Mouse (Mus musculus) hindbrain, postnatal 0 days (tissue): Measurements from ENCODE around the gene Kifc3. TPM values are rescaled to one million over a fixed set of nuclear protein-coding genes. Genes with fewer than 3 reads are reported as not detected.
A peak's percentile ranks its signal among the peaks of the same experiment; 100 is the strongest.

Experiments used
- ATAC-seq: fragments of 200-750 bp; cut with Nextera tagmentation; 2 replicates; pipeline ENCODE4 v1.8.0; 2017; ENCODE audit warnings: mild to moderate bottlenecking, moderate TSS enrichment, moderate library complexity
- DNase-seq: peaks from one replicate; pipeline ENCODE4 v3.0.0-alpha.2; 2015; ENCODE audit warnings: low spot score
- H3K27ac ChIP-seq: fragments of 300-500 bp; sonication (generic); 2 replicates; pipeline ENCODE4 v1.5.1; 2014; ENCODE audit warnings: mild to moderate bottlenecking
- H3K27me3 ChIP-seq: fragments of 300-500 bp; sonication (generic); 2 replicates; pipeline ENCODE4 v1.6.1; 2014; ENCODE audit warnings: low read length, mixed read lengths; ENCODE audit not compliant: insufficient read depth
- H3K36me3 ChIP-seq: fragments of 300-500 bp; sonication (generic); 2 replicates; pipeline ENCODE4 v1.6.1; 2014; ENCODE audit warnings: low read length, mixed read lengths; ENCODE audit not compliant: insufficient read depth
- H3K4me1 ChIP-seq: fragments of 300-500 bp; sonication (generic); 2 replicates; pipeline ENCODE4 v1.6.1; 2014; ENCODE audit warnings: antibody characterized with exemption, low read length, mixed read lengths; ENCODE audit not compliant: insufficient read depth
- H3K4me2 ChIP-seq: fragments of 300-500 bp; sonication (generic); 2 replicates; pipeline ENCODE4 v1.6.1; 2014; ENCODE audit warnings: low read depth, mild to moderate bottlenecking, low read length, moderate library complexity, mixed read lengths
- H3K4me3 ChIP-seq: fragments of 300-500 bp; sonication (generic); 2 replicates; pipeline ENCODE4 v1.5.1; 2014; ENCODE audit warnings: low read length
- H3K9ac ChIP-seq: fragments of 300-500 bp; sonication (generic); replicated peaks from 2 replicates; pipeline ENCODE4 v1.6.1; 2014; ENCODE audit warnings: mild to moderate bottlenecking, low read length, moderate library complexity, mixed read lengths
- H3K9me3 ChIP-seq: fragments of 300-500 bp; sonication (generic); 2 replicates; pipeline ENCODE4 v1.6.1; 2016; ENCODE audit warnings: low read length, mixed read lengths
- CTCF ChIP-seq: IDR thresholded peaks from 2 replicates; pipeline ENCODE4 v1.5.1; 2016; ENCODE audit warnings: antibody characterized with exemption, control low read depth, low read depth
- WGBS: fragments of 180-500 bp; shearing (Covaris S2); extraction: QIAGEN DNeasy Blood & Tissue Kit; methylation state at CpG from one replicate; pipeline ENCODE4 v1.1.7; 2014; 5-methylcytosine and 5-hydroxymethylcytosine counted together
- polyA plus RNA-seq: library from polyadenylated mRNA; unstranded; fragments of >200 nt; fragmentation: Nextera tagmentation; extraction: Ambion mirVana; gene quantifications from 2 replicates; pipeline ENCODE4 v1.2.1, GENCODE M21; 2015
- total RNA-seq: library from RNA; depleted of rRNA; stranded (reverse); fragments of >200 nt; gene quantifications from 2 replicates; pipeline ENCODE4 v1.2.3, GENCODE M21; 2014; rRNA removed

Gene Kifc3
- 50.2 and 50.9 TPM in 2 replicates for total RNA-seq
- polyA plus RNA-seq: 26.6 and 29.0 TPM in 2 replicates

- Histone ChIP-seq H3K4me3 (no peak within 1 kb of the TSS), H3K27me3 (no peaks in the 10 kb centered on the region), H3K9me3 (no peaks in the 10 kb centered on the region), H3K9ac (no peak within 1 kb of the TSS), H3K27ac (no peak within 1 kb of the TSS), H3K4me2 (no peak within 1 kb of the TSS), H3K36me3 (no peaks in the 10 kb centered on the region), H3K4me1 (no peaks in the 10 kb centered on the region)
- 67% methylated on average over 14 of the region's 14 CpGs for WGBS
- no peak for TF ChIP-seq CTCF
- ATAC-seq (no peak), DNase-seq (no peak)
Measured at GRCm38 (mm10) chr8:95202649-95203275, at the start of gene Kifc3. Gene Kifc3, minus strand, starts transcription at chr8:95202812.

GRCm38 (mm10) chr8:95252056-95252455, 49.4 kb upstream of the Kifc3 start:
- H3K27ac ChIP-seq: no peak overlapping the region
- H3K9me3 ChIP-seq: no peaks in the 10 kb centered on the region
- DNase-seq (no peak), ATAC-seq (no peak)
- H3K4me3 ChIP-seq: no peak overlapping the region
- no peak overlapping the region for H3K9ac ChIP-seq
- H3K4me1 ChIP-seq: no peaks in the 10 kb centered on the region
- 69% methylated on average over 9 of the region's 9 CpGs for WGBS
- H3K27me3 ChIP-seq: no peaks in the 10 kb centered on the region
- H3K36me3 ChIP-seq: no peaks in the 10 kb centered on the region
- no peak for TF ChIP-seq CTCF
- no peak overlapping the region for H3K4me2 ChIP-seq

- Histone ChIP-seq H3K27me3 (no peaks in the 10 kb centered on the region), H3K36me3 (no peaks in the 10 kb centered on the region), H3K9me3 (no peaks in the 10 kb centered on the region), H3K9ac (no peak overlapping the region), H3K4me1 (no peaks in the 10 kb centered on the region), H3K4me2 (no peak overlapping the region), H3K27ac (no peak overlapping the region), H3K4me3 (no peak overlapping the region)
- WGBS: 49% methylated on average over 4 of the region's 4 CpGs
- peak; percentile 37 for TF ChIP-seq CTCF
- ATAC-seq (no peak), DNase-seq (peak; percentile 17)
Measured at GRCm38 (mm10) chr8:95249847-95250246, 47.2 kb upstream of the Kifc3 start.

- Histone ChIP-seq H3K9me3 (no peaks in the 10 kb centered on the region), H3K9ac (no peak overlapping the region), H3K27me3 (no peaks in the 10 kb centered on the region), H3K27ac (no peak overlapping the region), H3K4me3 (no peak overlapping the region), H3K36me3 (no peaks in the 10 kb centered on the region), H3K4me2 (no peak overlapping the region), H3K4me1 (peaks cover 16% of the 10 kb centered on the region)
- DNase-seq: no peak
- no peak for ATAC-seq
- TF ChIP-seq CTCF: no peak
- 83% methylated on average over 5 of the region's 5 CpGs for WGBS
Measured at GRCm38 (mm10) chr8:95247277-95247676, 44.7 kb upstream of the Kifc3 start.

GRCm38 (mm10) chr8:95245180-95245579, 42.6 kb upstream of the Kifc3 start:
- Histone ChIP-seq H3K4me2 (no peak overlapping the region), H3K36me3 (no peaks in the 10 kb centered on the region), H3K27ac (peak overlapping the region; percentile 45; the same call in 1 of the 2 replicates), H3K9me3 (no peaks in the 10 kb centered on the region), H3K27me3 (no peaks in the 10 kb centered on the region), H3K9ac (no peak overlapping the region), H3K4me3 (no peak overlapping the region), H3K4me1 (peaks cover 16% of the 10 kb centered on the region)
- 38% methylated on average over 5 of the region's 5 CpGs for WGBS
- DNase-seq (peak; percentile 79), ATAC-seq (peak; percentile 35; the same call in 1 of the 2 replicates)
- no peak for TF ChIP-seq CTCF

GRCm38 (mm10) chr8:95243853-95244252, 41.2 kb upstream of the Kifc3 start:
- Histone ChIP-seq H3K4me1 (peaks cover 16% of the 10 kb centered on the region), H3K27me3 (no peaks in the 10 kb centered on the region), H3K4me3 (no peak overlapping the region), H3K27ac (peak overlapping the region; percentile 84), H3K4me2 (no peak overlapping the region), H3K9ac (no peak overlapping the region), H3K36me3 (no peaks in the 10 kb centered on the region), H3K9me3 (no peaks in the 10 kb centered on the region)
- ATAC-seq: no peak
- 40% methylated on average over 4 of the region's 4 CpGs for WGBS
- peak; percentile 33 for DNase-seq
- TF ChIP-seq CTCF: no peak
